Mouse (Mus musculus): ENCODE results near the gene Eif2b2. TPM values are rescaled to one million over a fixed set of nuclear protein-coding genes. Genes with fewer than 3 reads are reported as not detected.

Eif2b2 gene
- total and polyA plus RNA-seq, 3 experiments: 94.9 to 143 (median 123) TPM

GRCm38 (mm10) chr12:85169877-85170276 lies 49.4 kb upstream of the Eif2b2 start:
- Histone ChIP-seq H3K9ac (ENCODE audit: insufficient read depth, low read depth) (no peak overlapping the region), H3K9me3 (replicated peaks; ENCODE audit: low read length) (no peaks in the 10 kb centered on the region), H3K36me3 (replicated peaks in 1 of 2; ENCODE audit: control insufficient read depth in 1 of 2, insufficient read depth in 1 of 2, low read length in 1 of 2) (no peaks in the 10 kb centered on the region), H3K4me3 (replicated peaks in 1 of 3; ENCODE audit: low read depth in 2 of 3, low read length in 2 of 3, poor library complexity in 1 of 3) (no peak overlapping the region), H3K4me2 (ENCODE audit: insufficient read depth, low read depth, poor library complexity, severe bottlenecking) (peak overlapping the region; percentile 60), H3K4me1 (ENCODE audit: control insufficient read depth in 1 of 2, insufficient read depth in 2 of 2) (peaks cover 3 to 34% of the 10 kb centered on the region in 2 experiments; a peak in 3 of 4 replicates), H3K79me2 (replicated peaks; ENCODE audit: control insufficient read depth, extremely low read depth, insufficient read depth, poor library complexity, severe bottlenecking) (no peaks in the 10 kb centered on the region), H3K27me3 (replicated peaks) (peaks cover 52% of the 10 kb centered on the region), H3K27ac (ENCODE audit: insufficient read depth, low read depth) (no peak overlapping the region)
- TF ChIP-seq TBP (conservative IDR thresholded peaks at IDR 0.05; ENCODE audit: low read depth, low read length) (no peak), BHLHE40 (IDR thresholded peaks at IDR 0.05; ENCODE audit: low read depth, low read length) (no peak), RAD21 (IDR thresholded peaks at IDR 0.05; ENCODE audit: low read depth, low read length) (no peak), ETS1 (conservative IDR thresholded peaks at IDR 0.05; ENCODE audit: low read depth, low read length) (no peak), POLR2A (IDR thresholded peaks at IDR 0.05; ENCODE audit: low read depth, low read length) (no peak), MAZ (IDR thresholded peaks at IDR 0.05; ENCODE audit: low read depth, low read length) (no peak), IRF4 (IDR thresholded peaks at IDR 0.05; ENCODE audit: low read depth, low read length) (no peak), ZMIZ1 (IDR thresholded peaks at IDR 0.05; ENCODE audit: low read depth, low read length) (no peak), NRF1 (IDR thresholded peaks at IDR 0.05; ENCODE audit: low read depth, low read length) (no peak)
- no peak for DNase-seq (ENCODE audit: extremely low read depth)
- dilution Hi-C loops (cut with MboI; ENCODE audit: extremely low pct_ligation_motif_present, extremely low pct_unique_long_range_greater_than_20kb, low sequenced_read_pairs) (no loop called here), in situ Hi-C loops (cut with MboI; ENCODE audit: low pct_ligation_motif_present, low pct_unique_long_range_greater_than_20kb, low sequenced_read_pairs) (loop anchor here (10.0 to 25.0 kb wide), 3 partner anchors 125 to 492 kb away; no protein-coding TSS in a partner anchor)

- TF ChIP-seq GABPA (IDR thresholded peaks at IDR 0.05; ENCODE audit: insufficient replicate concordance, low read depth, low read length) (no peak), IRF4 (IDR thresholded peaks at IDR 0.05; ENCODE audit: low read depth, low read length) (no peak), SMC3 (IDR thresholded peaks at IDR 0.05; ENCODE audit: low read depth, low read length) (no peak), CHD2 (IDR thresholded peaks at IDR 0.05; ENCODE audit: low read length) (no peak), E2F4 (IDR thresholded peaks at IDR 0.05; ENCODE audit: insufficient replicate concordance, low read depth, low read length) (no peak), ZKSCAN1 (IDR thresholded peaks at IDR 0.05; ENCODE audit: borderline replicate concordance, low read depth, low read length) (no peak), PAX5 (IDR thresholded peaks at IDR 0.05; ENCODE audit: low read length) (no peak), KAT2A (IDR thresholded peaks at IDR 0.05; ENCODE audit: insufficient replicate concordance, low read length) (no peak), MAX (IDR thresholded peaks at IDR 0.05; ENCODE audit: low read length) (no peak), NRF1 (IDR thresholded peaks at IDR 0.05; ENCODE audit: low read depth, low read length) (no peak), HCFC1 (IDR thresholded peaks at IDR 0.05; ENCODE audit: low read depth, low read length) (no peak), MEF2A (IDR thresholded peaks at IDR 0.05; ENCODE audit: borderline replicate concordance, low read depth, low read length) (no peak), USF1 (IDR thresholded peaks at IDR 0.05; ENCODE audit: low read depth, low read length) (no peak), JUND (conservative IDR thresholded peaks at IDR 0.05; ENCODE audit: low read depth, low read length) (no peak)
- H3K36me3 ChIP-seq (replicated peaks in 1 of 2; ENCODE audit: control insufficient read depth in 1 of 2, insufficient read depth in 1 of 2, low read length in 1 of 2): no peaks in the 10 kb centered on the region
- peaks cover 3 to 29% of the 10 kb centered on the region in 2 experiments; a peak in 3 of 4 replicates for H3K4me1 ChIP-seq (ENCODE audit: control insufficient read depth in 1 of 2, insufficient read depth in 2 of 2)
- H3K4me3 ChIP-seq (replicated peaks in 1 of 3; ENCODE audit: low read depth in 2 of 3, low read length in 2 of 3, poor library complexity in 1 of 3): no peak overlapping the region
- dilution Hi-C loops (cut with MboI; ENCODE audit: extremely low pct_ligation_motif_present, extremely low pct_unique_long_range_greater_than_20kb, low sequenced_read_pairs) (no loop called here), in situ Hi-C loops (cut with MboI; ENCODE audit: low pct_ligation_motif_present, low pct_unique_long_range_greater_than_20kb, low sequenced_read_pairs) (loop anchor here (25.0 kb wide), 2 partner anchors 317 to 492 kb away; no protein-coding TSS in a partner anchor)
- H3K27ac ChIP-seq (ENCODE audit: insufficient read depth, low read depth): no peak overlapping the region
- H3K9me3 ChIP-seq (replicated peaks; ENCODE audit: low read length): no peaks in the 10 kb centered on the region
- DNase-seq (ENCODE audit: extremely low read depth): no peak
- no peak overlapping the region for H3K9ac ChIP-seq (ENCODE audit: insufficient read depth, low read depth)
- no peak overlapping the region for H3K4me2 ChIP-seq (ENCODE audit: insufficient read depth, low read depth, poor library complexity, severe bottlenecking)
- H3K79me2 ChIP-seq (replicated peaks; ENCODE audit: control insufficient read depth, extremely low read depth, insufficient read depth, poor library complexity, severe bottlenecking): no peaks in the 10 kb centered on the region
- H3K27me3 ChIP-seq (replicated peaks): peaks cover 58% of the 10 kb centered on the region
Measured at GRCm38 (mm10) chr12:85170284-85170947, 48.9 kb upstream of the Eif2b2 start.
